In the genomic region with DNA sequence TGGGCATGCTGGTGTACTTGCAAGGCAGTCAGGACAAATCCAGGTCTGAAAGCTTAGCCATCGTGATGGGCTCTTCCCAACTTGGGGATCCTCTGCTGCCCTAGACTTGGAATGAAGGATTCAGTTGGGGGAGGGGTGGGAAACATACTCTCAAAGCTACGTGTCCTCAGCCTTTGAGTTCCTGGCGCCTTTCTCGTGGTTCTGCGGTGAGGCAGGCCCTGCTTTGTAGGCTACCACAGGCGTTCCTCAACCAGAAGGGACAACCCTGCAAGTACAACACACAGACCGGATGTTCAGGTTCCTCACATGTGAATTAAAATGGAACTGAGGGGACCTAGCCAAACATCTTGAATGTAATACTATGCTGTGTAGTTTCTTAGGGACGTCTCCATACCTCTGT, we compare ENCODE assay signal across 11 mouse cellular contexts.
A peak's percentile ranks its signal among the peaks of the same experiment; 100 is the strongest.
DNase-seq lines count a peak whose midpoint lies in the region; ATAC-seq and TF ChIP-seq lines count a peak whose summit lies in the region.
"Had no signal": no experiment of that assay in that cellular context is flagged by ENCODE, and none has a peak within 500 bp of the region (broad histone marks: within the 10 kb centered on the region; RNA-seq: fewer than 3 reads in every experiment).

No protein-coding gene starts in this region.

- no peak for DNase-seq in gastrocnemius, adult 2 months
- DNase-seq in gastrocnemius, postnatal 25 days: no peak
- no peak for DNase-seq in kidney, adult 8-10 months
- no peak for DNase-seq in liver, postnatal 0 days
- no peak for DNase-seq in urinary bladder, adult 18-20 months (ENCODE audit: low spot score in 2 of 2)
- DNase-seq: cerebellum, adult 8-10 months; liver, embryonic 13.5 days had no signal

- WGBS in kidney, embryonic 15.5 days: 72% methylated on average over 8 of the region's 8 CpGs
- 78% methylated on average over 8 of the region's 8 CpGs for WGBS in stomach, embryonic 14.5 days
- 73% methylated on average over 8 of the region's 8 CpGs for WGBS in liver, postnatal 0 days (ENCODE audit: insufficient replicate concordance)

- no peak for TF ChIP-seq CTCF in gastrocnemius, adult 2 months (IDR thresholded peaks at IDR 0.05)
- TF ChIP-seq CTCF in liver, postnatal 0 days (IDR thresholded peaks at IDR 0.05; ENCODE audit: low read depth): no peak

- H3K27me3 ChIP-seq in kidney, embryonic 15.5 days: no peaks in the 10 kb centered on the region
- no peaks in the 10 kb centered on the region for H3K27me3 ChIP-seq in stomach, embryonic 14.5 days (ENCODE audit: control insufficient read depth, insufficient read depth, low read length)
- H3K27me3 ChIP-seq in liver, postnatal 0 days (ENCODE audit: insufficient read depth, low read length): no peaks in the 10 kb centered on the region
- H3K27me3 ChIP-seq: liver, embryonic 13.5 days had no signal

- no peak overlapping the region for H3K4me2 ChIP-seq in kidney, embryonic 15.5 days
- H3K4me2 ChIP-seq in stomach, embryonic 14.5 days (replicated peaks; ENCODE audit: low read depth, low read length): no peak overlapping the region
- no peak overlapping the region for H3K4me2 ChIP-seq in liver, postnatal 0 days (ENCODE audit: low read depth, low read length)
- H3K4me2 ChIP-seq: liver, embryonic 13.5 days had no signal

- H3K9ac ChIP-seq in kidney, embryonic 15.5 days: no peak overlapping the region
- no peak overlapping the region for H3K9ac ChIP-seq in stomach, embryonic 14.5 days (replicated peaks; ENCODE audit: low read depth, low read length)
- no peak overlapping the region for H3K9ac ChIP-seq in liver, postnatal 0 days (replicated peaks)
- H3K9ac ChIP-seq: liver, embryonic 13.5 days had no signal

- peaks cover 50% of the 10 kb centered on the region for H3K4me1 ChIP-seq in kidney, embryonic 15.5 days
- H3K4me1 ChIP-seq in stomach, embryonic 14.5 days (ENCODE audit: control insufficient read depth, insufficient read depth, low read length): peaks cover 8% of the 10 kb centered on the region; the same call in 1 of the 2 replicates
- H3K4me1 ChIP-seq in liver, postnatal 0 days (ENCODE audit: insufficient read depth): no peaks in the 10 kb centered on the region

- intact Hi-C loops in gastrocnemius, adult 2 months (cut with DNase I): no loop called here

- no peaks in the 10 kb centered on the region for H3K9me3 ChIP-seq in kidney, embryonic 15.5 days (replicated peaks)
- H3K9me3 ChIP-seq in stomach, embryonic 14.5 days (ENCODE audit: control insufficient read depth, low read depth, low read length): no peaks in the 10 kb centered on the region
- H3K9me3 ChIP-seq in liver, postnatal 0 days (ENCODE audit: low read length): no peaks in the 10 kb centered on the region
- H3K9me3 ChIP-seq: liver, embryonic 13.5 days had no signal

- ATAC-seq in kidney, embryonic 15.5 days (replicated peaks; ENCODE audit: low FRiP score): no peak
- peak; percentile 23 for ATAC-seq in activated CD4-positive, CD25-positive, alpha-beta regulatory T cell, adult 4 months
- ATAC-seq in stomach, embryonic 14.5 days (ENCODE audit: insufficient number of reproducible peaks, insufficient read depth, low FRiP score, low read depth): no peak
- ATAC-seq in liver, postnatal 0 days: no peak

- no peak for TF ChIP-seq EP300 in liver, postnatal 0 days (IDR thresholded peaks at IDR 0.05; ENCODE audit: low read depth)

- no peak overlapping the region for H3K4me3 ChIP-seq in gastrocnemius, adult 2 months
- H3K4me3 ChIP-seq in kidney, embryonic 15.5 days (replicated peaks): no peak overlapping the region
- H3K4me3 ChIP-seq in stomach, embryonic 14.5 days (ENCODE audit: low read depth, low read length): no peak overlapping the region
- H3K4me3 ChIP-seq in liver, postnatal 0 days (ENCODE audit: low read depth, low read length): no peak overlapping the region
- H3K4me3 ChIP-seq: left cerebral cortex, adult 2 months; liver, embryonic 13.5 days had no signal

- H3K36me3 ChIP-seq in kidney, embryonic 15.5 days: no peaks in the 10 kb centered on the region
- no peaks in the 10 kb centered on the region for H3K36me3 ChIP-seq in stomach, embryonic 14.5 days (ENCODE audit: control insufficient read depth, insufficient read depth, low read length)
- H3K36me3 ChIP-seq in liver, postnatal 0 days (replicated peaks; ENCODE audit: insufficient read depth, low read length): no peaks in the 10 kb centered on the region
- H3K36me3 ChIP-seq: liver, embryonic 13.5 days had no signal

- H3K27ac ChIP-seq in gastrocnemius, adult 2 months: peak overlapping the region; percentile 80
- peak overlapping the region; percentile 49 for H3K27ac ChIP-seq in kidney, embryonic 15.5 days
- peak overlapping the region; percentile 28; the same call in 1 of the 2 replicates for H3K27ac ChIP-seq in stomach, embryonic 14.5 days (ENCODE audit: low read length)
- no peak overlapping the region for H3K27ac ChIP-seq in liver, postnatal 0 days (ENCODE audit: low read depth)
- H3K27ac ChIP-seq: left cerebral cortex, adult 2 months; liver, embryonic 13.5 days had no signal
